Mouse (Mus musculus): ENCODE measurements around the gene Prl3a1. TPM values are rescaled to one million over a fixed set of nuclear protein-coding genes. Genes with fewer than 3 reads are reported as not detected.

Prl3a1 gene
- not detected in 2 replicates for polyA plus RNA-seq (2012; rRNA removed)

GRCm38 (mm10) chr13:27259136-27259535 lies at the start of gene Prl3a1:
TSS of gene Prl3a1 (plus strand) at chr13:27259436.
- H3K36me3 ChIP-seq (ENCODE audit: control insufficient read depth, insufficient read depth, low read length) = no peaks in the 10 kb centered on the region
- no peak for TF ChIP-seq POLR2A (IDR thresholded peaks at IDR 0.05; ENCODE audit: control insufficient read depth, low read depth, low read length)
- no peak for TF ChIP-seq CTCF (IDR thresholded peaks at IDR 0.05; ENCODE audit: control insufficient read depth, insufficient read depth, insufficient replicate concordance, low read depth, low read length)
- no peak within 1 kb of the TSS for H3K4me3 ChIP-seq (ENCODE audit: control insufficient read depth, low read depth, low read length)
- no peaks in the 10 kb centered on the region for H3K27me3 ChIP-seq (ENCODE audit: control insufficient read depth, insufficient read depth, low read length)
- no peaks in the 10 kb centered on the region for H3K4me1 ChIP-seq (ENCODE audit: control insufficient read depth, insufficient read depth, low read length)
- no peak within 1 kb of the TSS for H3K27ac ChIP-seq (ENCODE audit: control insufficient read depth, insufficient read depth, low read depth, low read length)

- no peaks in the 10 kb centered on the region for H3K27me3 ChIP-seq (ENCODE audit: control insufficient read depth, insufficient read depth, low read length)
- no peak for TF ChIP-seq CTCF (IDR thresholded peaks at IDR 0.05; ENCODE audit: control insufficient read depth, insufficient read depth, insufficient replicate concordance, low read depth, low read length)
- no peak for TF ChIP-seq POLR2A (IDR thresholded peaks at IDR 0.05; ENCODE audit: control insufficient read depth, low read depth, low read length)
- H3K4me3 ChIP-seq (ENCODE audit: control insufficient read depth, low read depth, low read length) = no peak within 1 kb of the TSS
Measured at GRCm38 (mm10) chr13:27241547-27241946, 17.7 kb upstream of the Prl3a1 start, which contains the start of gene Prl3b1. TSS of gene Prl3b1 (plus strand) at chr13:27241847.

GRCm38 (mm10) chr13:27312334-27313225 lies 53.3 kb downstream of the Prl3a1 start, which contains the start of gene Prl6a1:
TSS of gene Prl6a1 (plus strand) at chr13:27312627.
- H3K36me3 ChIP-seq (ENCODE audit: control insufficient read depth, insufficient read depth, low read length) = no peaks in the 10 kb centered on the region
- H3K4me1 ChIP-seq (ENCODE audit: control insufficient read depth, insufficient read depth, low read length) = no peaks in the 10 kb centered on the region
- H3K4me3 ChIP-seq (ENCODE audit: control insufficient read depth, low read depth, low read length) = no peak within 1 kb of the TSS
- H3K27me3 ChIP-seq (ENCODE audit: control insufficient read depth, insufficient read depth, low read length) = no peaks in the 10 kb centered on the region
- TF ChIP-seq CTCF (IDR thresholded peaks at IDR 0.05; ENCODE audit: control insufficient read depth, insufficient read depth, insufficient replicate concordance, low read depth, low read length) (no peak), POLR2A (IDR thresholded peaks at IDR 0.05; ENCODE audit: control insufficient read depth, low read depth, low read length) (no peak)
- H3K27ac ChIP-seq (ENCODE audit: control insufficient read depth, insufficient read depth, low read depth, low read length) = no peak within 1 kb of the TSS

More at GRCm38 (mm10) chr13:27241547-27241946, 17.7 kb upstream of the Prl3a1 start, which contains the start of gene Prl3b1:
- Histone ChIP-seq H3K36me3 (ENCODE audit: control insufficient read depth, insufficient read depth, low read length) (no peaks in the 10 kb centered on the region), H3K27ac (ENCODE audit: control insufficient read depth, insufficient read depth, low read depth, low read length) (no peak within 1 kb of the TSS), H3K4me1 (ENCODE audit: control insufficient read depth, insufficient read depth, low read length) (no peaks in the 10 kb centered on the region)

Other genes with a start within 250 kb of the Prl3a1 start
- gene Prl, start 201.9 kb upstream of the Prl3a1 start, polyA plus RNA-seq (2012; rRNA removed) = not detected in 2 replicates
- not detected in 2 replicates for gene Prl3d1, start 165.2 kb upstream of the Prl3a1 start, polyA plus RNA-seq (2012; rRNA removed)
- not detected in 2 replicates for gene Prl3d2, start 137.7 kb upstream of the Prl3a1 start, polyA plus RNA-seq (2012; rRNA removed)
- gene Prl3d3, start 102.6 kb upstream of the Prl3a1 start, polyA plus RNA-seq (2012; rRNA removed) = not detected in 2 replicates
- gene Prl3c1, start 62.8 kb upstream of the Prl3a1 start, polyA plus RNA-seq (2012; rRNA removed) = 0.59 and 0.69 TPM in 2 replicates
- gene Prl3b1, start 17.6 kb upstream of the Prl3a1 start, polyA plus RNA-seq (2012; rRNA removed) = not detected in 2 replicates
- not detected in 2 replicates for gene Prl6a1, start 53.2 kb downstream of the Prl3a1 start, polyA plus RNA-seq (2012; rRNA removed)
- gene Prl8a2, start 86.2 kb downstream of the Prl3a1 start, polyA plus RNA-seq (2012; rRNA removed) = not detected in 2 replicates
- not detected in 2 replicates for gene Prl2b1, start 131.4 kb downstream of the Prl3a1 start, polyA plus RNA-seq (2012; rRNA removed)
- not detected in 2 replicates for gene Prl8a6, start 179.3 kb downstream of the Prl3a1 start, polyA plus RNA-seq (2012; rRNA removed)